Mouse (Mus musculus): ENCODE measurements around the gene Ppp1r21.

- no peak for TF ChIP-seq POLR2A (IDR thresholded peaks at IDR 0.05; ENCODE audit: insufficient read depth, low read length)
- TF ChIP-seq CTCF (IDR thresholded peaks at IDR 0.05; ENCODE audit: low read depth, low read length): no peak
- no peak for TF ChIP-seq EP300 (IDR thresholded peaks at IDR 0.05; ENCODE audit: insufficient read depth, low read depth, low read length)
Measured at GRCm38 (mm10) chr17:88569807-88570540, 40.1 kb downstream of the Ppp1r21 start.
